Mouse (Mus musculus) CD8-positive naive resting alpha-beta T cell, adult 57 days (primary cell): ENCODE results near the gene Zzef1. TPM values are rescaled to one million over a fixed set of nuclear protein-coding genes. Genes with fewer than 3 reads are reported as not detected.

Experiments used
- total RNA-seq: library from RNA; stranded (reverse); gene quantifications from one replicate; pipeline ENCODE4 v1.2.4, GENCODE M21; 2023

The Zzef1 gene
- 87.4 TPM for total RNA-seq

DNA sequence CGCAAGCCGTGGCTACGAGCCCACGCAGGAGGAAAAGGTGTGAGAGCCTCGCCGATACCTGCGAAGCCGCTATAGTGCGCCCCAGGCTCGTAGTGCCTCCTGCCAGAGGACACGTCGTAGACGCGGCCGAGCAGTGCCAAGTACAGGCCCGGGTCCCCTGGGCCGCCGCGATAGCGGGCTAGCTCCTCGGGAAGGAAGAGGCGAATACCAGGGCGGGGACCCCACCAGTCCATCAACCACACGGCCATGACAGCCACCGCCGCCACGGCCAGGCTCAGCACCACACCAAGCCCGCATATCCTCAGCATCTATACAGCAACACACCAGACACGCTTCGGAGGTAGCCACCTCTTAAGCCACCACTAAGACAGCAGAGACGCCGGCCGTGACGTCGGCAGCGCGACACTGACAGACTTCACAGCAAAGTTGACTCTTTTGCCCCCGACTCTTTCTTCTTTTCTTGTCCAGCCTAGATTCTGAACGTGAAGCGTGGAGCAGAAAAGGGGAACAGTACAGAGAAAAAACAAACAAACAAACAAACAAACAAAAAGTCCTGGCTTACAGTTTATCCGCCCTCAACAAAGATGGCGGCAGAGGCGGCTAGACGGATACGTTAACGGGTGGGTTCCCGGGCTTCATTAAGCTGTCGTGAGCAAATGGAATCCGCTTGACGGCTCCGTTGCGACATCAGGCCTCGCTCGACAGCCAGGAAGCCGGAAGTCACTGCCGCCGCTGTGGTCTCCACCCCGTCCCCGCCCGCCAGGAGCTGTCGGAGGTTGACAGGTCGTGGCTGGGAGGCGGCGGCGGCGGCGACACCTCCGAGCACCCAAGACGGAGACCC is at the start of gene Zzef1, which contains the start of gene Cyb5d2:
Gene Zzef1, plus strand, starts transcription at position 772 of the 841 bp plus-strand sequence.
Gene Cyb5d2, minus strand, starts transcription at position 688 of the 841 bp plus-strand sequence.

DNA sequence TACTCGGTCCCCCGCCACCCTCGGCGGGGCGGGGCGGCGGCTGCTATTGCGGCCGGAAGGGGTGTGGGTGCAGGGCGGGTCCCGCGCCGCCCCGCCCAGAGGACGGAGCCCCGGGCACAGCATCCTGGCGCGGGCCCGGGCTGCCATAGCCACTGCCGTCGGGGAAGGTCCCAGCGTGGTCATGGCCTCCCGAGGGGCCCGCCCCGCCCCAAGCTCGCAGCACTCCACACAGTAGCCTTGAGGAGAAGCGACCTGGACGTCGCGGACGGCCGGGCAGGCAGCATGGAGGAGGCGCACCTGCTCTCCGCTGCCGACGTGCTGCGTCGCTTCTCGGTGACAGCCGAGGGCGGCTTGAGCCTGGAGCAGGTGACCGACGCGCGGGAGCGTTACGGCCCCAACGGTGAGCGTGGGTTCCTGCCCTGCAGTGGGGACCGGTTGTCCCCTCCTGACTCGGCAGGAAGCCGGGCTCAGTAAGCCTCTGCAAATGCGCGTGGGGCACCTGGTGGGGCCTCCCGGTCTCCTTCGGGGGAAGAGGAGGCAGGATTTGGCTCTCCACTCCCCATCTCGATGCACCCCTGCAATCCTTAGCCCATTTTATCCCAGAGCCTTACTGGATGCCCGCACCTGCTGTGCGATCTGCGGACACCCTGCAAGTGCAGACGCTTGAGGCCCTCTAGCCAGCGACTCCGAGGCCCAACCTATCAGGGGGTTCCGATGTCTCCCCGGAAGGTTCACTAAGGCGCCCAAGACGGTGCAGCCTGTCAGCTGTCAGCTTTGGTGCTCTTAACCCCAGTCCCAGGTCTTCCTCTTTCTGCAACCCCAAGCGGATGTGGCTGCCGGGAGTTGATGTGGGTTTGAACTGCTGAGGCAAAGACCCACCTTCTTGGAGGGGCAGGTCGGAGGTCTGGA is 165.3 kb downstream of the Zzef1 start, which contains the start of gene Atp2a3:
Gene Atp2a3, plus strand, starts transcription at position 98 of the 909 bp plus-strand sequence.

Other genes with a start within 250 kb of the Zzef1 start
- 3.0 TPM for gene Spns3, start 245.7 kb upstream of the Zzef1 start, total RNA-seq
- gene Ube2g1, start 188.9 kb upstream of the Zzef1 start, total RNA-seq = 34.3 TPM
- gene Ankfy1, start 106.2 kb upstream of the Zzef1 start, total RNA-seq = 60.3 TPM
- gene Cyb5d2, start 84 bp upstream of the Zzef1 start, total RNA-seq = 3.7 TPM
- gene Atp2a3, start 164.9 kb downstream of the Zzef1 start, total RNA-seq = 241 TPM
- 1.3 TPM for gene P2rx1, start 202.9 kb downstream of the Zzef1 start, total RNA-seq
- gene Camkk1, start 222.8 kb downstream of the Zzef1 start, total RNA-seq = 5.8 TPM